Mouse (Mus musculus): Measurements from ENCODE around the gene Pcgf5.

DNA sequence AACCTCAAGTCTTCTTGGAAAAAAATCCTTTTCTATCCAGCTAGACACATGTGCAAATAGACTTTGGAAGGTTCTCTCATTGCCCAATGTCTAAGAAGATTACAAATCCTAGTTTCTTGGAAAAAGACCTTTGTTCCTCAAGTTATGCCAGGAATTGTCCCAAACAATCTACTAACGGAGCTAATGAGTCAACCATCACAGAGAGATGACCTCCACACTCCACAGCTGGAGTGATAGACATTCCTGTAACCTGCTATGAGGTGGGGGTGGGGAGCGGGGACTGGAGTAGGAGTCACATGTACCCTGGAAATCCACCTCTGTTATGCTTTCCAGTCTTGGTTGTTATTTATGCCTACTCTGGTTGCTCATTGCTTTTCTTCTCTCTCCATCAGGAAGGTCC, 24.8 kb upstream of the Pcgf5 start:
- TF ChIP-seq GATA1 (IDR thresholded peaks at IDR 0.05; ENCODE audit: low read length) (no peak), TAL1 (IDR thresholded peaks at IDR 0.05; ENCODE audit: low read length) (no peak)
